Mouse (Mus musculus): ENCODE data around the gene Obox6.

Obox6 gene

DNA sequence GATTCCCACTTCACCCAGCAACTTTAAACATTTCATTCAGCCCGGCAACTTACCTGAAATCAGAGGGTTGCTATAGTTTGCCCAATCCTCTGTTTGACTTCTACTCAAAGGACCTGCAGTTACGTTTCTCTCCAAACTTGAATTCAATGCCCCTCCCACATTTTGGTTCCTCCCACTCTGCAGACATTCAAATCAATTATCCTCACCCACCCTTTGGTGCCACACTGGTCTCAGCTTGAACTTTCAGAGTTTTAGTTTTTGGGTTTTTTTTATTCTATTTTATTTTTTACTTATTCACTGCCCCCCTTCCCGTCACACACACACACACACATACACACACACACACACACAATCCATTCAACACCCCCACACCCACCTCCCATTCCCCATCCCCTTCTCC is at the start of gene Obox6:
Gene Obox6, minus strand, starts transcription at position 101 of the 400 bp plus-strand sequence.
- DNase-seq = no peak

GRCm38 (mm10) chr7:15884127-15884526 is 44.6 kb upstream of the Obox6 start:
- DNase-seq = no peak

- no peak for DNase-seq
Observed at GRCm38 (mm10) chr7:15882317-15882716, 42.8 kb upstream of the Obox6 start, which contains the start of gene Crxos. Gene Crxos, plus strand, starts transcription at chr7:15882617.

DNA sequence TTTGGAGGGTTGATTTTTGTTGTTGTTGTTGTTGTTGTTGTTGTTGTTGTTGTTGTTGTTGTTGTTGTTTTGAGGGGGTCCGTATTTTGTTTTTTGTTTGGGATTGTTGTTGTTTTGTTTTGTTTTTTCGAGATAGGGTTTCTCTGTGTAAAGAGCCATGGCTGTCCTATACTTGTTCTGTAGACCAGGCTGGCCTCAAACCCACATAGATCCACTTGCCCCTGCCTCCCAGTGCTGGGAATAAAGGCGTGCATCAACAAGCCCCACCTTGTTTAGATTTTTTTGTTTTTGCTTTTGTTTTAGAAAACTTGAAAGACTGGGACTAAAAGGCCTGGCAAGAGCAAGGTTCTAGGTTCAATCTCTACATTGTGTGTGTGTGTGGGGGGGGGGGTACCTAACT is 42.4 kb upstream of the Obox6 start:
- DNase-seq = no peak

DNA sequence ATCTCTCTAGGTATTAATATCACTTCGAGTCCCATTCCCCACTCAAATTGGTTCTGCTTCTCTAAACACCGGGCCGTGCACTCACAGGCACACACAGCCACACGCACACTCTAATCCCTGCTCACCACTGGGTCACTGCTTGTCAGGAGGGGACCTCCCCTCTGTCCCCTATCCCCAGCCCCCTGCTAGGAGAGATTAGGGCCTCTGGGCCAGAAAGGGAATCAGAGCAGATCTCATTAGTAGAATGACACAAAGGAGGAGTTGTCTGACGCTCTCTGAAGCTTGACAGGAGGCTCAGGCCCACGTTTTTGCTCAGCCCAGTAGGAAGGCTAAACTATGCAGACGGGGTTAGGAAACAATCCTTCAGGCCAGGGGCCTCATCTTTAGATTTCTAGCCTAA is 41.9 kb upstream of the Obox6 start:
- DNase-seq = no peak

DNA sequence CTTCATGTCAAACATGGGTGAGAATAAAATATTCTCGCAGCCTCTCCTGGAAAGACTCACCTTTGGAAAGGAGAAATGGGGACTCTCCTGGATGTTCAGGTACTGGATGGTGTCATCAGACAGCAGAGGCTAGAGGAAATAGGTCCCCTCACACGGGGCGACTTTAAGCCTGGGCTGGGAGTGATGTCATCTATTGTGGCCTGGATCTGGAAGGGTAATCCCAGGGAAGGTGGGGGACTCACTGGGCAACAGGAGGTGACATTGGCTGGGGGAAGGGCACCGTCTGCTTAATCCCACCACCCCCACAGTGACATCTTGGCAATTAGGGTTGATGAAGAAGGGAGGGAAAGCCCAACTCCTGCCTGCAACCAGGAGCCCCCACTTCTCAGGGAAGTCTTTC is 40.3 kb upstream of the Obox6 start, which contains the start of gene Crx:
Gene Crx, minus strand, starts transcription at position 213 of the 400 bp plus-strand sequence.
- no peak for DNase-seq

DNA sequence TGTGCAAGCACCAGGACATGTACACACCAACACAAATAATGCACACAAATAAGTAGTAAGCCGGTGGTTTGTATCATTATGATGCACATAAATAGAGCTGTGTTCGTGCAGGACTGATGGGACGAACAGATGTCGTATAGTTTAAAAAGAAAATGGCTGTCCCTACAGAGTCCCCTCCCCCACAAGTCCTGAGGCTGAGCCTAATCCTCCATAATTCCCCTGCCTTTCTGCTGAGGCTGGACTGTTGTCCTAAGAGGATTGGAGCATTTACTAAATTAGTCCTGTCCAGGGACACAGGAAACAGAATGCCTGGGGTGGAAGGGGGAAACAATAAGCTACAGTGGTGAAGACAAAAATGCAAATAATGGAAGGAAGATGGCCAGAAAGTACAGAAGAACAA is 24.6 kb upstream of the Obox6 start:
- DNase-seq = no peak

GRCm38 (mm10) chr7:15859657-15860056 is 20.2 kb upstream of the Obox6 start:
- no peak for DNase-seq
